ENCODE assay signal across 8 mouse cellular contexts in genomic region chr1:118310780-118311621, GRCm38 (mm10). TPM values are rescaled to one million over a fixed set of nuclear protein-coding genes. Genes with fewer than 3 reads are reported as not detected.
A peak's percentile ranks its signal among the peaks of the same experiment; 100 is the strongest.
DNase-seq lines count a peak whose midpoint lies in the region; ATAC-seq and TF ChIP-seq lines count a peak whose summit lies in the region.

No protein-coding gene starts in this region.

- peaks cover 2% of the 10 kb centered on the region; the same call in 1 of the 2 replicates for H3K27me3 ChIP-seq in heart, embryonic 15.5 days
- no peaks in the 10 kb centered on the region; the same call in 1 of the 2 replicates for H3K27me3 ChIP-seq in liver, embryonic 14.5 days (ENCODE audit: control insufficient read depth, insufficient read depth, low read length)
- no peaks in the 10 kb centered on the region for H3K27me3 ChIP-seq in neural tube, embryonic 11.5 days (ENCODE audit: control insufficient read depth, insufficient read depth, low read length)
- H3K27me3 ChIP-seq in stomach, postnatal 0 days (ENCODE audit: control insufficient read depth, insufficient read depth, low read length): no peaks in the 10 kb centered on the region

- H3K4me1 ChIP-seq in brown adipose tissue, adult 24 weeks (ENCODE audit: control insufficient read depth, insufficient read depth, insufficient read length, low read length): no peaks in the 10 kb centered on the region
- peaks cover 8% of the 10 kb centered on the region for H3K4me1 ChIP-seq in heart, embryonic 15.5 days (replicated peaks)
- H3K4me1 ChIP-seq in liver, embryonic 14.5 days (replicated peaks; ENCODE audit: control insufficient read depth in 2 of 2, insufficient read depth in 2 of 2, low read length in 1 of 2): peaks cover 10 to 11% of the 10 kb centered on the region in 2 experiments
- H3K4me1 ChIP-seq in neural tube, embryonic 11.5 days (ENCODE audit: control insufficient read depth, insufficient read depth, low read length): peaks cover 6% of the 10 kb centered on the region; the same call in 1 of the 2 replicates
- no peaks in the 10 kb centered on the region for H3K4me1 ChIP-seq in stomach, postnatal 0 days (replicated peaks; ENCODE audit: control insufficient read depth, insufficient read depth)

- H3K9ac ChIP-seq in heart, embryonic 15.5 days: peak overlapping the region; percentile 86
- H3K9ac ChIP-seq in liver, embryonic 14.5 days (replicated peaks): peak overlapping the region; percentile 97
- H3K9ac ChIP-seq in neural tube, embryonic 11.5 days (ENCODE audit: low read length): peak overlapping the region; percentile 82
- peak overlapping the region; percentile 90 for H3K9ac ChIP-seq in stomach, postnatal 0 days (ENCODE audit: low read length)

- peaks cover 13% of the 10 kb centered on the region; the same call in 1 of the 2 replicates for H3K36me3 ChIP-seq in heart, embryonic 15.5 days
- peaks cover 15% of the 10 kb centered on the region for H3K36me3 ChIP-seq in liver, embryonic 14.5 days (replicated peaks; ENCODE audit: control insufficient read depth, insufficient read depth, low read depth)
- 0 out of 2 replicates have a peak, but pooled peaks cover 2% of the 10 kb centered on the region for H3K36me3 ChIP-seq in neural tube, embryonic 11.5 days (ENCODE audit: control insufficient read depth, insufficient read depth, low read length)
- no peaks in the 10 kb centered on the region for H3K36me3 ChIP-seq in stomach, postnatal 0 days (ENCODE audit: control insufficient read depth, insufficient read depth, low read length)

- no peak for TF ChIP-seq CTCF in liver, embryonic 14.5 days (IDR thresholded peaks at IDR 0.05; ENCODE audit: low read depth)
- 0 out of 2 replicates have a peak, but pooled peaks have one; percentile 1 for TF ChIP-seq CTCF in stomach, postnatal 0 days (IDR thresholded peaks at IDR 0.05; ENCODE audit: low read depth)

- ATAC-seq in heart, embryonic 15.5 days (replicated peaks; ENCODE audit: insufficient number of reproducible peaks, insufficient read depth, low FRiP score, low read depth): peak; percentile 97
- ATAC-seq in liver, embryonic 14.5 days (ENCODE audit: insufficient read depth): peak; percentile 98
- peak; percentile 99 for ATAC-seq in neural tube, embryonic 11.5 days (ENCODE audit: insufficient read depth, low FRiP score, low TSS enrichment)
- peak; percentile 98 for ATAC-seq in stomach, postnatal 0 days (ENCODE audit: low FRiP score, low TSS enrichment)

- peak overlapping the region; percentile 94 for H3K4me3 ChIP-seq in brown adipose tissue, adult 24 weeks (ENCODE audit: insufficient read depth, low read depth, low read length)
- H3K4me3 ChIP-seq in heart, embryonic 15.5 days: peak overlapping the region; percentile 91
- peak overlapping the region; percentile 86 to 98 for H3K4me3 ChIP-seq in liver, embryonic 14.5 days (ENCODE audit: insufficient read depth in 1 of 2, low read depth in 2 of 2, low read length in 2 of 2)
- H3K4me3 ChIP-seq in neural tube, embryonic 11.5 days (ENCODE audit: low read depth, low read length): peak overlapping the region; percentile 70
- peak overlapping the region; percentile 84 for H3K4me3 ChIP-seq in stomach, postnatal 0 days (ENCODE audit: low read depth, low read length)

- H3K4me2 ChIP-seq in heart, embryonic 15.5 days: peak overlapping the region; percentile 69
- peak overlapping the region; percentile 89 for H3K4me2 ChIP-seq in liver, embryonic 14.5 days (ENCODE audit: low read depth)
- H3K4me2 ChIP-seq in neural tube, embryonic 11.5 days (ENCODE audit: low read depth): peak overlapping the region; percentile 52
- H3K4me2 ChIP-seq in stomach, postnatal 0 days (replicated peaks; ENCODE audit: low read depth): peak overlapping the region; percentile 55

- peak; percentile 52 for TF ChIP-seq EP300 in liver, embryonic 14.5 days (IDR thresholded peaks at IDR 0.05; ENCODE audit: low read depth)
- TF ChIP-seq EP300 in stomach, postnatal 0 days (optimal IDR thresholded peaks at IDR 0.05): peak; percentile 55

- WGBS in heart, embryonic 15.5 days: under 1% methylated on average over 67 of the region's 67 CpGs
- under 1% methylated on average over 67 of the region's 67 CpGs for WGBS in liver, embryonic 14.5 days (ENCODE audit: insufficient replicate concordance)
- WGBS in neural tube, embryonic 11.5 days: 0% methylated on average over 66 of the region's 67 CpGs
- under 1% methylated on average over 61 of the region's 67 CpGs for WGBS in stomach, postnatal 0 days

- peak overlapping the region; percentile 91 for H3K27ac ChIP-seq in brown adipose tissue, adult 24 weeks (replicated peaks; ENCODE audit: low read depth, low read length)
- H3K27ac ChIP-seq in heart, embryonic 15.5 days: peak overlapping the region; percentile 91
- H3K27ac ChIP-seq in liver, embryonic 14.5 days: peak overlapping the region; percentile 78
- peak overlapping the region; percentile 60 for H3K27ac ChIP-seq in neural tube, embryonic 11.5 days (ENCODE audit: low read depth, low read length)
- peak overlapping the region; percentile 96 for H3K27ac ChIP-seq in stomach, postnatal 0 days (replicated peaks)

- no peaks in the 10 kb centered on the region for H3K9me3 ChIP-seq in heart, embryonic 15.5 days (replicated peaks)
- no peaks in the 10 kb centered on the region for H3K9me3 ChIP-seq in liver, embryonic 14.5 days (ENCODE audit: control insufficient read depth, low read length)
- no peaks in the 10 kb centered on the region for H3K9me3 ChIP-seq in neural tube, embryonic 11.5 days (ENCODE audit: control insufficient read depth, low read length)
- no peaks in the 10 kb centered on the region for H3K9me3 ChIP-seq in stomach, postnatal 0 days (ENCODE audit: control insufficient read depth, low read length)

- peak; percentile 88 for DNase-seq in CD4-positive, CD25-positive, alpha-beta regulatory T cell, adult 2 months (ENCODE audit: low read depth, low spot score)
- DNase-seq in fibroblast of lung, adult 2 months (ENCODE audit: low read depth): peak; percentile 51
- peak; percentile 88 to 92 for DNase-seq in kidney, postnatal 25 days
- DNase-seq in liver, embryonic 14.5 days (ENCODE audit: low read depth in 3 of 3, low spot score in 3 of 3): peak; percentile 69 to 74 (median 70)
- peak; percentile 95 for DNase-seq in neural tube, embryonic 11.5 days (ENCODE audit: low spot score)
- DNase-seq in stomach, postnatal 0 days (ENCODE audit: low spot score): peak; percentile 91

RNA-seq across cellular contexts. Expression of gene Tsn, which starts 0.5 kb away (rescaled TPM):
- polyA plus RNA-seq in brown adipose tissue, adult 24 weeks (2012; ENCODE audit: insufficient read depth, insufficient read length, missing spikeins): 37.9 and 41.4 TPM in 2 replicates
- polyA plus RNA-seq in heart, embryonic 15.5 days (2015; fragmentation: Nextera tagmentation; extraction: Ambion mirVana): 182 and 189 TPM in 2 replicates
- polyA plus RNA-seq in liver, embryonic 14.5 days (2012; rRNA removed): 14.9 and 35.0 TPM in 2 replicates
- polyA plus RNA-seq in liver, embryonic 14.5 days (2014; fragmentation: Nextera tagmentation; extraction: Ambion mirVana): 144 and 152 TPM in 2 replicates
- 382 and 397 TPM in 2 replicates for polyA plus RNA-seq in neural tube, embryonic 11.5 days (2014; fragmentation: Nextera tagmentation; extraction: Ambion mirVana)
- 156 and 174 TPM in 2 replicates for polyA plus RNA-seq in stomach, postnatal 0 days (2015; fragmentation: Nextera tagmentation; extraction: Ambion mirVana)

RNA-seq across cellular contexts. Expression of gene Nifk, which starts 10.6 kb away (rescaled TPM):
- polyA plus RNA-seq in brown adipose tissue, adult 24 weeks (2012; ENCODE audit: insufficient read depth, insufficient read length, missing spikeins): 18.9 and 23.5 TPM in 2 replicates
- 41.6 and 42.6 TPM in 2 replicates for polyA plus RNA-seq in heart, embryonic 15.5 days (2015; fragmentation: Nextera tagmentation; extraction: Ambion mirVana)
- polyA plus RNA-seq in liver, embryonic 14.5 days (2012; rRNA removed): 13.5 and 24.7 TPM in 2 replicates
- polyA plus RNA-seq in liver, embryonic 14.5 days (2014; fragmentation: Nextera tagmentation; extraction: Ambion mirVana): 50.8 and 52.1 TPM in 2 replicates
- polyA plus RNA-seq in neural tube, embryonic 11.5 days (2014; fragmentation: Nextera tagmentation; extraction: Ambion mirVana): 96.2 and 97.1 TPM in 2 replicates
- polyA plus RNA-seq in stomach, postnatal 0 days (2015; fragmentation: Nextera tagmentation; extraction: Ambion mirVana): 50.9 TPM in 2 replicates

Comparison
In these comparisons a context has a peak if more than half of its experiments do, and no peak if none do; other contexts are left out.
1. Peak in every context shown above with its lines: DNase-seq, ATAC-seq, H3K4me3 ChIP-seq and H3K27ac ChIP-seq.